Mouse (Mus musculus): Measurements from ENCODE around the gene Pard3.

Gene Pard3

GRCm38 (mm10) chr8:127424211-127424916 is 360.7 kb downstream of the Pard3 start:
- in situ Hi-C loops (cut with MboI, MseI), result loop anchor here (10.0 kb wide), 1 partner anchor 310 kb away; no protein-coding TSS in a partner anchor

GRCm38 (mm10) chr8:127426857-127427256 is 363.2 kb downstream of the Pard3 start:
- in situ Hi-C loops (cut with MboI, MseI), result loop anchor here (10.0 kb wide), 1 partner anchor 312 kb away; no protein-coding TSS in a partner anchor

GRCm38 (mm10) chr8:127428004-127428403 is 364.3 kb downstream of the Pard3 start:
- in situ Hi-C loops (cut with MboI, MseI), result loop anchor here (10.0 kb wide), 1 partner anchor 313 kb away; no protein-coding TSS in a partner anchor

DNA sequence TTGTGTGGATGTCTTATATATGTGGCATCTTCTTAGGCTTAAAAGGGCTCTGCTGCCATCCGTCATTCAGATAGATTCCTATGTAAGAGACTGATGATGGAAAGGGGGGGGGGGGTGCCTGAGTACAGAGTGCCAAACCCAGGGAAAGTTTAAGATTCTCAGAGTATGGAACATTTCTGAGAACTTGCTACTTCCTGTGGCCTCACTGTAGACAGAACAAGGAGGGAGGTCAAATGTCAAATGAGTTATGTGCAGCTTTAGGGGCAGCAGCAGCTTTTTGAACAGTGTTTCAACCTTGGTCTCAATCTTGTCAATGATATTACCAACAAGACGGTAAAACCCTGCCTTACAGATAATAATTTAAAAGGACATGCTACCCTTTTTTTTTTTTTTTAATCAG is 367.5 kb downstream of the Pard3 start:
- in situ Hi-C loops (cut with MboI, MseI), result no loop called here

DNA sequence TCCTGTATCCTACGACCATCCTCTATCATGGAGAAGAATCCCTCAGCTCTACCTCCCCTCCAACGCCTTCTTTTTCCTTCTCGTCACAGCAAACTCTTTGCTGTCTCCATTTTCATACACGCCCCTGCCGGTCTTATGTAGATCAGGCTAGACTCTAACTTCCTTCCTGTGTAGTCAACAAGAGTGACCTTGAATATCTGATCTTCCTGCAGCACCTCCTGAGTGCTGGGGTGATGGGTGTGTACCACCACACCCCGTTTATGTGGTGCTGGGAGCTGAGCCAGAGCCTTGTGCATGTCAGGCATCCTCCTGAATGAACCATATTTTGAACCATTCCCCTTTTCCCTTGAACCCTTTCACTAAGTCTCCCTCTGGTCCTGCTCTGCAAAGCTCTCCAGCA is 372.3 kb downstream of the Pard3 start:
- in situ Hi-C loops (cut with MboI, MseI), result loop anchor here (5.0 kb wide), 1 partner anchor 306 kb away; no protein-coding TSS in a partner anchor

DNA sequence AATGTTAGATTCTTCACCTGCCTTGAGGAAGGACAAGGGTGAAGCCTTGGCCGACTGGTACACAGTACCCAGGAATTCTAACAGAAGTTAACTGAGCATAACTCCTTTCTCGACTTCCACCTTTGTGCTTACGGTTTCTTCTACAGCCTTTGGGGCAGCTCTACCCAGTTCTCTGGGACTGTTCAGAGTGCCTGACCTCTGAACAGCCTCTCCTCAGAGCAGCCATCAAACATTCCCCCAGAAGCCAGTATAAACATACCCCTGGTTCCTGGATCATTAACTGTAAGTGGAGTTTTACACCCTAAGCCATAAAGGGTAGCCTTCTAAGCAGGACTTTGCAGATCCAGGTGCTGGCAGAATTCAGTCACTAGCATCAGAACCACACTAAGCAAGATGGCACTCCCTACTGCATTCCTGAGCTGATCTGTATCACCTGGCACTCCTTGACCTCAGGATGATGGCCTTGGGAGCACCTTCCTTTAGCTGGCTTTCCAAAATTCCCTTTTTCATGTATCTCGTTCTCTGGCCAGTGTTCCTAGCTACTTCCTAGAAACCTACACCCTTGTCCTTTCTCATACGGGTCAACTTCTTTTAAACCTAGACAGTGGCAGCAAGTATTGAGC is 374.0 kb downstream of the Pard3 start:
- in situ Hi-C loops (cut with MboI, MseI), result loop anchor here (5.0 kb wide), 1 partner anchor 305 kb away; no protein-coding TSS in a partner anchor

- in situ Hi-C loops (cut with MboI, MseI), result loop anchor here (5.0 kb wide), 1 partner anchor 303 kb away; no protein-coding TSS in a partner anchor
Measured at GRCm38 (mm10) chr8:127438625-127439391, 375.1 kb downstream of the Pard3 start.

- in situ Hi-C loops (cut with MboI, MseI), result loop anchor here (5.0 kb wide), 1 partner anchor 303 kb away; no protein-coding TSS in a partner anchor
Measured at GRCm38 (mm10) chr8:127439392-127440160, 375.9 kb downstream of the Pard3 start.

DNA sequence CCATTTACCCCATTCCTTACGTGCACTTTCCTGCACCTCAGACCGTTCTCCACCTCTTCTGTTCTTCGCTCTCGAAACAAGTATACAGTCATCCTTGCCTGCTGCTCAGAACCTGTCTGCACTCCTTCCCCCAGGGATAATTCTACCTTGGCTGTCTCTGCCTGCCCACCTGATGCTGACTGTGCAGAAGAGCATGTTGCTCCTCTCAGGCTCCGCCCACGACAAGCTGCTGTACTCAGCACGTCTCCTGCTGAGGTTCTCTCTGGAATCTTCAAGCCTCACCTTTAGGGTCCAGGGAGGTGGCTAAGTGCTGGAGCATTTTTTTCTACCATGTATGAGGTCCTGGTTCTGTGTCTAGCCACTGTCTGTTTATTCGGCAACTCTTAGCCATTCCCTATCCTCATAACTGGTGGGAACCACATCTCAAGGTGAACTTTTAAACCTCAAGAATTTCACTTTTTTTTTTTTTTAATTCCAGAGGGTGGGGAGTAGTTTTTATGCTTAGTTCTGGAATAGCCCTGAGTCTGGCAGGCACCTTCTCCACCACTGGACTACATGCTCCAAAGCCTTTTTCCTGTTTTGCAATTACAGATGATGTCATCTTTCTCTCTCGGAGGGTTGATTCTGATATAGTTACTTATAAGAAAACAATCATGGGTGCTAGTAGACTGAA is 376.6 kb downstream of the Pard3 start:
- in situ Hi-C loops (cut with MboI, MseI), result no loop called here

DNA sequence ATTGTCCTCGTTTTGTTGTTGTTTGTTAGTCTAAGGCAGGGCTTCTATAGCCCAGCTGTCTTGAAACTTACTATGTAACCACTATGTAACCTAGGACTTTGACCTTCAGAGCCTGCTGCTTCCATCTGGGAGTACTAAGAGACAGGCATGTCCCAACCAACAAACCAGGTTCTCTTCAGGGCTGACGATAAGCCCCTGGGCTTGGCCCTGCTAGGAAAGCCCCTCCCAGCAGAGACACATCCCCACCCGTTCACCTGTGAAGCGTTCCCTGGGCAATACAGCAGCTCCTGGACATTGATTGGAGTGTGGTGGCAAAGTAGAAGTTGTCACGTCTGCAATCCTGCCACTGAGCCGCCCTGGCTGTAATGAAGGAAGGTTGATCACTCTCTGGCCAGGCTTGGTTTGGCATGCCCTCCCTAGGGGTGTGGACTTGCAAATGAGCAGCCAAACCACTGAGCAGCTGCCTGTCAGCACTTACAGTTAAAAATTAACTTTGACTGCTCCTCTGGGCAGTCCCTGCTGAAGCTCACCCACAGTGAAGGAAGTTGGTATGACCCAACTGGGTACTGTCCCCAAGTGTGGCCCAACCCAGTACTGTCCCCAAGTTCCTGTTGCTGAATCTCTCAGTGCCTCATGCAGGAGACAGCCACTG is 377.3 kb downstream of the Pard3 start:
- in situ Hi-C loops (cut with MboI, MseI), result no loop called here

DNA sequence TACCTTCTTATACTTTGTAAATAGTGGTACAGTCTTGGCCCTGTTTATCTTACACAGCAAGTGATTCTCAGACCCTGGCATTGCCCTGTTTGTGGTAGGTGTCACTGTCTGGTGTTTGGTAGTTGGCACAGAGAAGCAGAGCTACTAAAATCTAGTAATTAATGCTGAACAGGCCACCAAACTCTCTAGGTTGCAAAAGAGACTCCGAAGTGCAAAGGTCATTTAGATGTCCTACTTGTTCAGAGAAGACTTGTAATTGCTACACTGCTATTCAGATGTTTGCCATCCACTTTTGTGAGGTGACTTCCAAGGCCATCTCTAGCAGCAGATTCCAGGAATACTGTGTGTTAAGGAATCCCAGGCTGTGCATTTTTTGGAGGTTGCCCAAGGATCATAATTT is 383.7 kb downstream of the Pard3 start:
- in situ Hi-C loops (cut with MboI, MseI), result no loop called here

DNA sequence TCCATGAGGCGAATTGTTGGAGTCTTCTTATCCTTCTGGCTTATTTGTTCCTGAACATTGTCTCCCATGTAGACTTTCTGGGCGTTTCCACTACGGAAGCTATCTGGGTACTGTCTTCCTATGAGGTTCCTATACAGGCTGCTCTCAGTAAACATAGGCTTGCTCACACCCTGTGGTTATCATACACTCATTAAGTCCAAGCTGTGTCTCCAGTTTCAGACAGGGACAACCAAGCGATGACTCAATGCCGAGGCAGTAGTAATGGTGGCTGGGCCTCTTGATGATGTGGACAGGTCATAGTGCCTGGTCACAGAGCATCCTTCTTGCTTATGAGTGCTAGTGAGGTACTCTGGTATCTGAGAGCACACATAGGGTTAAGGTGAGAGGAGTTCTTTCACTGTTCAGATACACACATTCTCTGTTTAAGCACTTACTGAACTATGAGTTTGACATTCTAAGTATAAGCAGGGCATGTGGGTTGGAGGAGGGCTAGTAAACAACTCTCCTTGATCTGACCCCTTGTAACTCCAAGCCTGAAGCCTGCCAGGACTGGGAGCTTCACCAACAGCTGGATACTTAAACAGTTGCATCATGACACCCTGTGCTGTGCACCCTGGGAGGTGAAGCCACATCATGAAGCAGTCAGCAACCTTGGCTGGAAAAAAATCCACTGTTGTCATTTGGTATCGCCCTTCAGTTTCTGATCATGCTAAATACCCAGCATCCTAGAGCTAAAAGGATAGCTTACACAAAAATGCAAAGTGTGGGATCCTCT is 385.6 kb downstream of the Pard3 start:
- in situ Hi-C loops (cut with MboI, MseI), result no loop called here

DNA sequence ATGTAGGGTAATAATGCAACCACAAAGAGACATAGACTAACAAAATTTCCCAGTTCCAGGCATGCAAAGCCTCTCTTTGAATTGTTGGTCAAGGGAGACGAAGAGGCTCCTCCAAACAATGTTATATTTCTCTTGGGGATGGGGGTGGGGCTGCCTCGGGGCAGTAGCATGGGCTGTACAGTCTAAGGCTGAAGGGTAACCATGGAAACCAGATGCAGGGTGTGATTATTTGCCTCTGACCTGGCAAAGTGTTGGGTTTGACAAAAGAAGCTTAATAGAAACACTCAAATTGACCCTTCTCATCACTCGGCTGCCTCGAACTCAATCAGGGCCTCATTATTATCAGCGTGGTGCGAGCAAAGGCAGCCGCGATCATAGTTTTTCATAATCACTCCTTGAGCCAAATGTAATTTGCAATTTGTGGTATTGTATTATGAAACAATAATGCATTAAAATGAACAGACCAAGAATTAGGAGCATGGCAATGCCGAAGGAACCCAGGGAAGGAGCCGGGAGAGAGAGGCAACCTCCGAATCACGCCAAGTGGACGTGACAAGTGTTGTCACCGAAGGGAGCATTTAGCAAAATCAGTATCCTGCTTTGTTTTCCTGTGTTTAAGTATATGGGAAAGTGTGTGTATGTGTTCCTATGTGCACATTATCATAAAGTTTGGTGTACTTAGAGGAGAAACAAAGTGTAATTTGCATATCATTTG is 387.4 kb downstream of the Pard3 start:
- in situ Hi-C loops (cut with MboI, MseI), result no loop called here

GRCm38 (mm10) chr8:127452364-127452763 is 388.7 kb downstream of the Pard3 start:
- in situ Hi-C loops (cut with MboI, MseI), result no loop called here

DNA sequence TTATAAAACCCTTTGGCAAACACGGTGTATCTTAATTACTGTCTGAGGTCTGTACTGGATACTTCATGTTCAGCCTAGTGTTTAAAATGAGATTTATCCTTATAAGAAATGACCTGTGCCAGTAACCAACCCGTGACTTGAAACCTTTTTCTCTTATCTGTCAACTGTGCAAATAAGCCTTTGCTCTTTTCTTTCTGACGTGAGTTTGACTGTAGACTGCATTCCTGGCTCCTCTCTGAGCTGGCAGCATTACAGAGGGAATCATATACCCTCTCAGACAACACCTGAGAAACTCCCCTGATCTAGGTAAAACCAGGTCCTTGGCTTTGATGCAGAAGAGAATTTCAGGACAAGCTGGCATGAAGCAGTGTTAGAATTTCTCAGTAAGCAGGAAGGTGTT is 394.2 kb downstream of the Pard3 start:
- in situ Hi-C loops (cut with MboI, MseI), result no loop called here

GRCm38 (mm10) chr8:127461173-127461572 is 397.5 kb downstream of the Pard3 start:
- in situ Hi-C loops (cut with MboI, MseI), result no loop called here

DNA sequence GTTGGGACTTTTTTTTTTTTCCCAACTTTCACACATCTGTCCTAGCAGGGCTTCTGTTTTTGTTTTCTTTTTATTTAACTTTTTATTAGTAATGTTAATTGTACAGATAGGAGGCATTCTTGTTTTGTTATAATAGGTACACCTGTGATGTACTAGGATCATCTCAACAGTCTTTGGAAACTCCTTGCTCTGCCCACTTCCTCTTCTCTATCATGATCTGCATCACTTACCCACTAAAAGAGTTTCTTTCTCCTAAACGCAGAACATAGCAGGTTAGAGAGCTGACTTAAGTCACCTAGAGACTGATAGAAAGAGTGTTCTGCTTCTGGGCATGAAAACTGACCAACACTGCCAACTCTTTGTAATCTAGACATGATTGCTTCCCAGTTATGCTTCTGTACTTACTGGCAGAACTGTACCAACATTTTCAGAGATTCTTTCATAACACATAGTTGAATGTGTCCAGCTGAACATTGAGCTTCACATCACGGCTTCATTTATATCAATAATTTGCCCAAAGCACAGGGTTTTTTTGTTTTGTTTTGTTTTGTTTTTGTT is 398.8 kb downstream of the Pard3 start:
- in situ Hi-C loops (cut with MboI, MseI), result no loop called here

GRCm38 (mm10) chr8:127464300-127464699 is 400.6 kb downstream of the Pard3 start:
- in situ Hi-C loops (cut with MboI, MseI), result no loop called here

GRCm38 (mm10) chr8:127472204-127472603 is 408.5 kb downstream of the Pard3 start:
- in situ Hi-C loops (cut with MboI, MseI), result no loop called here
